Comparison of ENCODE assay signal across 11 mouse cellular contexts in genomic region chr11:115133800-115134199, GRCm38 (mm10). TPM values are rescaled to one million over a fixed set of nuclear protein-coding genes. Genes with fewer than 3 reads are reported as not detected.
DNase-seq lines count a peak whose midpoint lies in the region; ATAC-seq lines count a peak whose summit lies in the region.
"Had no signal": no experiment of that assay in that cellular context is flagged by ENCODE, and none has a peak within 500 bp of the region (broad histone marks: within the 10 kb centered on the region; RNA-seq: fewer than 3 reads in every experiment).

Cd300lf (minus strand) TSS chr11:115133992.

- intact Hi-C loops in heart, postnatal 14 days (cut with DNase I) = no loop called here

- peak; percentile 41 for ATAC-seq in inflammation-experienced regulatory T-cells, adult 6 months
- peak; percentile 97 for ATAC-seq in megakaryocyte, adult 5-6 weeks (ENCODE audit: poor library complexity, severe bottlenecking)

- peak; percentile 15 for DNase-seq in heart, adult 8-10 months (ENCODE audit: low spot score)
- DNase-seq in heart, postnatal 14 days = no peak
- DNase-seq in B cell, adult 2 months = peak; percentile 51 to 59
- DNase-seq in adrenal gland, postnatal 36 days = no peak
- no peak for DNase-seq in adrenal gland, postnatal 4 days (ENCODE audit: low spot score in 2 of 2)
- no peak for DNase-seq in cerebellum, adult 18-20 months
- DNase-seq: cerebellum, adult 9-10 months; heart, postnatal 4 days; kidney, postnatal 25 days had no signal

RNA-seq across cellular contexts. Expression of gene Cd300lf, which starts in this region (rescaled TPM):
- total RNA-seq in heart, adult 8-10 months (2022) = under 1 TPM in 3 of 4 experiments, not detected in 1; 0.13 to 0.89 (median 0.22) TPM
- total RNA-seq in heart, postnatal 14 days (2021) = under 1 TPM; 0.46 to 0.69 TPM
- 1 to 10 TPM; 1.4 to 1.6 (median 1.5) TPM for polyA plus RNA-seq in inflammation-experienced regulatory T-cells, adult 6 months (2017; shearing (Covaris generic))
- 22.9 and 25.7 TPM in 2 replicates for total RNA-seq in megakaryocyte, adult 5-6 weeks (2015)
- total RNA-seq in megakaryocyte, adult 5-6 weeks (2017) = 28.1 and 46.6 TPM in 2 replicates
- 1 to 10 TPM in 1 of 2 experiments, under 1 TPM in 1; 0.69 to 1.0 TPM for total RNA-seq in adrenal gland, postnatal 36 days (2021)
- 1 to 10 TPM; 2.0 to 2.2 TPM for total RNA-seq in adrenal gland, postnatal 4 days (2021)

Comparison
In these comparisons a context has a peak if more than half of its experiments do, and no peak if none do; other contexts are left out.
1. RNA of gene Cd300lf (total RNA-seq): 22.9 to 46.6 TPM in megakaryocyte, adult 5-6 weeks; 2.0 to 2.2 TPM in adrenal gland, postnatal 4 days, 0.69 to 1.0 TPM in adrenal gland, postnatal 36 days, 0.46 to 0.69 TPM in heart, postnatal 14 days and 0.13 to 0.89 TPM in heart, adult 8-10 months; every median in the first group is over 4 times any median in the second.
2. Peak in DNase-seq in heart, adult 8-10 months; RNA of the gene not detected or under 1 TPM.
3. DNase-seq: peak in B cell, adult 2 months (2 of 2); none in heart, postnatal 14 days (0 of 2), adrenal gland, postnatal 36 days (0 of 2), adrenal gland, postnatal 4 days (0 of 2) and cerebellum, adult 18-20 months (0 of 2).